Mouse (Mus musculus) neural tube, embryonic 13.5 days (tissue): ENCODE measurements around the gene Tmem63b. TPM values are rescaled to one million over a fixed set of nuclear protein-coding genes. Genes with fewer than 3 reads are reported as not detected.

Source experiments
- polyA plus RNA-seq: library from polyadenylated mRNA; unstranded; fragments of >200 nt; fragmentation: Nextera tagmentation; extraction: Ambion mirVana; gene quantifications from 2 replicates; pipeline ENCODE4 v1.2.1, GENCODE M21; 2015

Tmem63b gene
- polyA plus RNA-seq, 1 experiment from 2014 or later, result 127 TPM

Other genes starting within 250 kb of the Tmem63b start
- gene Spats1, start 211.5 kb downstream of the Tmem63b start, polyA plus RNA-seq, result 0.62 and 1.5 TPM in 2 replicates
- 17.1 and 18.2 TPM in 2 replicates for gene Aars2, start 180.1 kb downstream of the Tmem63b start, polyA plus RNA-seq
- gene Tcte1, start 163.5 kb downstream of the Tmem63b start, polyA plus RNA-seq, result 3.3 and 3.6 TPM in 2 replicates
- gene Tmem151b, start 137.2 kb downstream of the Tmem63b start, polyA plus RNA-seq, result 19.4 and 22.6 TPM in 2 replicates
- 5.3 and 5.6 TPM in 2 replicates for gene Nfkbie, start 131.2 kb downstream of the Tmem63b start, polyA plus RNA-seq
- gene Slc35b2, start 123.0 kb downstream of the Tmem63b start, polyA plus RNA-seq, result 75.0 and 84.2 TPM in 2 replicates
- 1,589 and 1,622 TPM in 2 replicates for gene Hsp90ab1, start 113.6 kb downstream of the Tmem63b start, polyA plus RNA-seq
- gene Slc29a1, start 87.3 kb downstream of the Tmem63b start, polyA plus RNA-seq, result 40.1 and 41.6 TPM in 2 replicates
- 1.6 and 3.6 TPM in 2 replicates for gene Mymx, start 84.8 kb downstream of the Tmem63b start, polyA plus RNA-seq
- 0.22 and 0.85 TPM in 2 replicates for gene Capn11, start 27.6 kb downstream of the Tmem63b start, polyA plus RNA-seq
- 101 and 124 TPM in 2 replicates for gene Mrpl14, start 583 bp downstream of the Tmem63b start, polyA plus RNA-seq
- not detected in 2 replicates for gene 1600014C23Rik, start 46.9 kb upstream of the Tmem63b start, polyA plus RNA-seq